Mouse (Mus musculus) left cerebral cortex, adult 8-10 months (tissue): ENCODE data around the gene Slbp. TPM values are rescaled to one million over a fixed set of nuclear protein-coding genes. Genes with fewer than 3 reads are reported as not detected.

Experiments
- DNase-seq, 2 experiments: peaks; one replicate each; pipeline ENCODE4 v3.0.0; 2022; ENCODE audit warnings: low spot score in 2 of 2
- total RNA-seq, 4 experiments: library from RNA; stranded (reverse); gene quantifications; 2 replicates each; pipeline ENCODE4 v1.2.4; 2022

Slbp gene
- total RNA-seq, 4 experiments from 2014 or later, result 25.0 to 28.6 (median 26.4) TPM

- DNase-seq, result no peak
Measured at GRCm38 (mm10) chr5:33630615-33631014, 21.8 kb downstream of the Slbp start.

GRCm38 (mm10) chr5:33630061-33630460 is 22.3 kb downstream of the Slbp start:
- DNase-seq, result no peak

GRCm38 (mm10) chr5:33629301-33629987 is 22.9 kb downstream of the Slbp start, which contains the start of the genes Fam53a and Gm9903:
TSS of gene Fam53a (minus strand) at chr5:33629635.
TSS of gene Gm9903 (plus strand) at chr5:33629925.
- peak; percentile 99 for DNase-seq

- peak; percentile 28 to 47 for DNase-seq
Measured at GRCm38 (mm10) chr5:33628820-33629300, 23.5 kb downstream of the Slbp start.

- no peak for DNase-seq
Measured at GRCm38 (mm10) chr5:33627968-33628367, 24.4 kb downstream of the Slbp start.

- DNase-seq, result no peak
Measured at GRCm38 (mm10) chr5:33623766-33624165, 28.6 kb downstream of the Slbp start.

GRCm38 (mm10) chr5:33622671-33623070 is 29.7 kb downstream of the Slbp start:
- no peak for DNase-seq

- DNase-seq, result no peak
Measured at GRCm38 (mm10) chr5:33614391-33614790, 38.0 kb downstream of the Slbp start.

- DNase-seq, result no peak
Measured at GRCm38 (mm10) chr5:33611795-33612194, 40.6 kb downstream of the Slbp start.

- no peak for DNase-seq
Measured at GRCm38 (mm10) chr5:33609226-33609625, 43.1 kb downstream of the Slbp start.

GRCm38 (mm10) chr5:33607434-33607833 is 44.9 kb downstream of the Slbp start:
- DNase-seq, result no peak

GRCm38 (mm10) chr5:33606631-33607030 is 45.7 kb downstream of the Slbp start:
- DNase-seq, result no peak

- no peak for DNase-seq
Measured at GRCm38 (mm10) chr5:33605314-33605713, 47.1 kb downstream of the Slbp start.

- DNase-seq, result no peak
Measured at GRCm38 (mm10) chr5:33593620-33594019, 58.8 kb downstream of the Slbp start.

- peak; percentile 30 to 47 for DNase-seq
Measured at GRCm38 (mm10) chr5:33589221-33589888, 63.0 kb downstream of the Slbp start.

GRCm38 (mm10) chr5:33588066-33588465 is 64.3 kb downstream of the Slbp start:
- no peak for DNase-seq

- no peak for DNase-seq
Measured at GRCm38 (mm10) chr5:33587498-33588058, 64.8 kb downstream of the Slbp start.

Other genes starting within 250 kb of the Slbp start
- not detected for gene Nkx1-1, start 218.6 kb downstream of the Slbp start, total RNA-seq
- gene Fam53a, start 22.9 kb downstream of the Slbp start, total RNA-seq, result 10 to 100 TPM; 22.4 to 28.3 (median 26.2) TPM
- gene Gm9903, start 22.6 kb downstream of the Slbp start, total RNA-seq, result under 1 TPM; 0.55 to 0.89 (median 0.76) TPM
- gene Tacc3, start 5.6 kb upstream of the Slbp start, total RNA-seq, result 1 to 10 TPM; 5.3 to 7.5 (median 6.9) TPM
- gene Tmem129, start 5.8 kb upstream of the Slbp start, total RNA-seq, result 10 to 100 TPM; 23.1 to 26.2 (median 24.0) TPM
- gene Fgfr3, start 69.1 kb upstream of the Slbp start, total RNA-seq, result 100 to 1,000 TPM; 103 to 113 (median 105) TPM
- 100 to 1,000 TPM in 1 of 4 experiments, 10 to 100 TPM in 3; 94.3 to 103 (median 95.4) TPM for gene Letm1, start 130.2 kb upstream of the Slbp start, total RNA-seq
- gene Nsd2, start 168.2 kb upstream of the Slbp start, total RNA-seq, result 100 to 1,000 TPM; 132 to 163 (median 146) TPM